Mouse (Mus musculus): ENCODE measurements around the gene Zfp932.
"Not testable (repeated sequence)": the region's sequence is repeated elsewhere in the genome, so short reads cannot be mapped to it uniquely, and the experiment has no call there.

The Zfp932 gene

GRCm38 (mm10) chr5:109996026-109996937 is at the start of gene Zfp932:
Zfp932 (plus strand) TSS chr5:109996521.
- peak; percentile 99 for DNase-seq

GRCm38 (mm10) chr5:109950281-109950680 is 46.0 kb upstream of the Zfp932 start:
- no peak for DNase-seq

DNA sequence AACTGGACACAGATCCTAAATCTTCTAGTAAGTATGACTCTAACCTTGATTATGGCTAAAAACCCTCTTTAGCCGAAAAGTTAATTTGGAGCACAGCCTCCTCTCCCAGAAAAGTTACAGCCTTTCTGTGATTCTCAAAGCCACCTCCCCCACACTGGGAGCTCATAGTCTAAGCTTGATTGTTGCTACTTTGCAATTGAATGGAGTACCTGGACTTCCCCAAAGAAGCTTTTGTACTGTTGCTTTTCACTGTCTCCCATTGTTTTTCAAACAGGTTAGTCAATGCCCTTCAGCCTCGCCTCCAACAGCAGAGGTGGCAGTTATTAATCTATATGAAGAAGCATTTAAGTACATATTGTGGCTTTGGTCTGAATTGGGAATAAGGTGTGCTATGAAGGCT is 15.6 kb upstream of the Zfp932 start:
- DNase-seq, result not testable (repeated sequence)

DNA sequence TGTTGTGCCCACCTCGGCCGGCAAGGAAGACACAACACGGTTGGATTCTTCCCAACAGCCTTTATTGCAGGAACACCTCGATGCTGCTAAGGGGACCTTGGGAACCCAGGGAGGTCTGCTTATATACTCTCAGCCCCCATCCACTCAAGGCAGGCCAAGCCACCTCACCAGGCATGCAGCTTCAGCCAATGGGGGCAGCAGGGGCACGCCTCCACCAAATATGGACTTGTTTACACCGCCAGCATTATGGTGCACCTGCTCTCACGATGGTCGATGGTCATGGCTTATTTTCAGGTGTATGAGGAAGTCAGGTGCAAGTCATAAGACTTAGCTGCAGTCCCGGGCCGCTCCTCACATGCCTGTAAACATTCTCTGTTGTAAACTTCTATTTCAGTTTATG is 860 bp upstream of the Zfp932 start:
- DNase-seq, result peak; percentile 86

GRCm38 (mm10) chr5:110015775-110016174 is 19.5 kb downstream of the Zfp932 start:
- DNase-seq, result peak; percentile 33

GRCm38 (mm10) chr5:110023273-110023672 is 27.0 kb downstream of the Zfp932 start:
- DNase-seq, result no peak

- peak; percentile 86 for DNase-seq
Measured at GRCm38 (mm10) chr5:110023694-110024427, 27.5 kb downstream of the Zfp932 start.

DNA sequence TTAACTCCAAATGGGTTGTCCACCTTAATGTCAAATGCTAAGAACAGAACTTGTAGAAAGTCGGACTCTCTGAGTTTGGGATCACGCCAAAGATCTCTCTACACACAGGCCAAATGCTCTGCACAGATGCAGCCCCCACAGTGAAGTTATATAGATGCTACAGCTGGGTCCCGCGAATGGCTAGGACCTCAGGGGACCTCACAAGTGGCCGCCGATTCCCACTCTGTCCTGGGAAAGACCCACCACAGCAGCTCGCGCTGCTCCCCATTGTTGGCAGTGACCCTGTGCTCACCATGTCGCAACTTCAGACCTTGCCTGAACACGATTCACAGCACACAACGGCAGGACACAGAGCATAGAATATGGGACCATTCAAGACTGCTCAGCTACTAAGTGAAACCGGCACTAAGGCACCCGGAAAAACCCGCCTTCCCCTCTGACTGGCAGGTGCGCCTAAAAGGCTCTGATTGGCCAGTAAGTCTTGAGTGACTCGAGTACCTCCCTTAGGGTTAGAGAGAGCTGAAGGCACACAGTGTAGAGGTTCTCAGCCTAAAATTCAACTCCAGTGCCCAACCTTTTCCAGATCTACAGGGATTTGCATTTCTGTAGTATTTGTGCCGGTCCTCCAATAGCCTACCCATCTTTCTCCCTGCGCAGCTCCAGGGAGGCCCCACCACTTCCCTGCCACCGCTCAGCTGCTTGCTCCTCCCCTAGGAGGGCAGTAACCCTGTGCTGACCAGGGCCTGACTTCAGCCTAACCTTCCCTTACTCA is 61.5 kb downstream of the Zfp932 start:
- peak; percentile 99 for DNase-seq

Data from heart, adult 11 months (tissue).